Mouse (Mus musculus) 416B (cell line): Measurements from ENCODE around the gene Limk1.

Source experiments
- DNase-seq: peaks from one replicate; pipeline ENCODE4 v3.0.0; 2011; ENCODE audit warnings: low read depth

The Limk1 gene

DNA sequence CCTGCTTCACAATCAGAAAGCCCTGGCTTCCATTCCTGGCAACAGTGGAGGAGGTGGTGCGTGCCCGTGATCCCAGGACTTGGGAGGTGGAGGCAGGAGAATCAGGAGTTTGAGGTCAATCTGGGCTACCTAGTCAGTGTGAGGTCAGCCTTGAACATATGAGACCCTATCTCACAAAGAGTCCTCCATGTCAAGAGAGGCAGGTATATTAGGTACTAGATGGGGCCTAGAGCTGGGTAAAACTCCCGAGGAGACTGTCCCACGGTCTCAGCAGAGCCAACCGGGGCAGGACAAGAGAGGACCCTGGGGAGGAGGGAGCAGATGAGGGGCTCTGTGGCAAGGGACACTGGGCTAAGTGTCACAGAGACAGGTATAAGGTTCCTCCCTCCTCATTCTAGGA is 10.9 kb downstream of the Limk1 start:
- DNase-seq: no peak

DNA sequence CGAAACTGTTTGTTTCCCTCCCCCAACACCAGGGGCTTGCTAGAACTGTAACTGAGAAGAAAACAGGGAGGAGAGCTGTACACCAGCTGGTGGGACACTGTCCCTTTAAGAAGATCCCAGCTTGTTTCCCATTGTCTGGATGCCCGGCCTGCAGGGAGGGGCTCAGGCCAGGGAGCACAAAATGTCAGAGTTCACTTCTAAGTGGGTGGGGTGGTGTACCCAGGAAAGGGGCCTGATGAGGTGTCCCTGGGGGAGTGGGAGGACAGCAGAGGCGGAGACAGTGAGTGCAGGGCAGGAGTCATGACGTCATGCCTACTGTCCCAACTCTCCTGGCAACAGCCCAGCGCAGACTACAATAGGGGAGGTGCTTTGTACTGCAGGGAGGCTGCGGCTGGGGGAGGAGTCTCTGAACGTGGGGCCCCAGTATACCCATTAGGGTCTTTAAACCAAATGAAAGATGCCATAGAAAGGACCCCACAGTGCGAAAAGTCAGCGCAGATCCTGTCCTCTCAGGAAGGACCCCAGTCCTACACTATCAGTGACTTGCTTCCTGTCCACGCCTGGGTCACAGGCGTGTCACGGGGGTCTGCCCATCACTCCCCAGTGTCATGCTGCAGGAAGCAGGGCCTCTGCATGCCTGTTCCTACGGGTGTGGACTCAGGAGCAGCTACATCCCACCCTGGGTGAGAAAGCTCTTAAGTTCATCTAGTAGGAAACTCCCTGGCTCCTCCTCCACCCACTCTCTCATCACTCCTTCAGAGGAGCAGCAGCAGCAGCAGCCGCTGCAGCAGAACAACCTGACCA is 12.2 kb downstream of the Limk1 start:
- peak; percentile 85 for DNase-seq

GRCm38 (mm10) chr5:134674977-134675376 is 13.4 kb downstream of the Limk1 start:
- DNase-seq: no peak

- DNase-seq: no peak
Measured at GRCm38 (mm10) chr5:134672611-134673010, 15.8 kb downstream of the Limk1 start.

DNA sequence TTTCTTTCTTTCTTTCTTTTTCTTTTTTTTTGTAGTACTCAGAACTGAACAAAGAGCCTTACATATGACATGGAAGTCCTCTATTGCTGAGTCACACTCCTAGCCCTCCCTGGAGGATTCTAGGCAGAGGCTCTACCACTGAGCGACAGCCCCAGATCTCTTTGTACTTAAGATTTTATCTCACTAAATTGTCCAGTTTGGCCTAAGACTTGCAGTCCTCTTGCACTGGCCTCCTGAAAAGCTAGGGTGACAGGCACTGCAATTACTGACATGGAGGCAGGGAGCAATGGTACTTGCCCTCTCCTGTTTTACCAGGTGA is 16.2 kb downstream of the Limk1 start:
- no peak for DNase-seq

- DNase-seq: no peak
Measured at GRCm38 (mm10) chr5:134671335-134672197, 16.8 kb downstream of the Limk1 start.

- no peak for DNase-seq
Measured at GRCm38 (mm10) chr5:134669001-134669708, 19.2 kb downstream of the Limk1 start.

DNA sequence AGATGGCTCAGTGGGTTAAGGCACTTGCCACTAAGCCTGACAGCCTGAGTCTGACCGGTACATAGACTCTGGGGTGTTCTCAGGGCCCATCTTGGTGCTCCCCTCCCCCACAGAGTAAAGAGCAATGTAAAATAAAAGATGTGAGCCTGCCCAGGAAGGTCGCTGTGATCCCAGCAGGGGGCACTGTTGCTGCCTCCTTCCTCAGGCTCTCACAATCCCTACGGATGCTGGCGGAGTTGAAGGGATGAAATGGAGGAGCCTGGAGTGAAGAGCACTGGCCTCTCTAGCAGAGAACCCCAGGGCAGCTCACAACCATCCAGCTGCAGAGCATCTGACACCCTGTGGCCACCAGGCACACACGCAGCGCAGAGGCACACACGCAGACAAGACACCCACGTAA is 19.9 kb downstream of the Limk1 start:
- DNase-seq: no peak

DNA sequence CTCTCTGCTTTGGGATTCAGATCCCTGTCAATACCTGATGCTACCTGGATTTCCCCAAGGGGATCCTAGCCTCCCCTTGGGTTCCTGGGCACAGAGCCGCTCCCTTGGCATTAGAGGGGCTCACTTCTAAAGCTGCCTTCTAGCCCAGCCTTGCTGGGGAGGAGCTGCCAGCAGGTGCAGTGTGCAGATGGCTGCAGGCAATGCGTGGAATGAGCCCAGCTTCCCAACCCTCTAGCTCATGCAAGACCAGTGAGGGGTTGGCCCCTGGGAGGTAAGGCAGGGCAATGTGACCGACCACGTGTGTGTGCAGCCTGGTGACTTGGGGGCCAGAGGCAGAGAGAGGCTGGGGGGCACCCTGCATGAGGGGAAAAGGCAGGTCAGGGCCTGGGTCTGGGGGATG is 31.7 kb downstream of the Limk1 start:
- DNase-seq: no peak

DNA sequence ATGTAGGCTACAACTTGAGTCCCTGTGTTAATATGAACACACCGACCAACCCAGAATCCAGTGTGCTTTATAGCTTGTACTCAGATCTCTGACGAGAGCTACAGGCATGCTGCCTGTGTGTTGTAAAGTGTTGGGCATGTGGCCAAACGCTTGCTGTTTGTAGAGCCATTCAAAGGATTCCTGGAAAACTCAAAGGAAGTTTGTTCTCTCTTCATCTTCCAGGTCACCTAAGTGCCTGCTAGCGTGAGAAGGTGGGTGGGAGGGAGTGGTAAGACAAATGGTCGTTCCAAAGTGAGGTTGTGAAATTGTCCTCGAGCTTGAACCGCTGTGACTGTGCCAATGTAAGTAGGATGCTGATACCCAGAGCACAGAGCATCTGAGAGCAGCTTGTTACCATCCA is 36.4 kb downstream of the Limk1 start:
- no peak for DNase-seq

DNA sequence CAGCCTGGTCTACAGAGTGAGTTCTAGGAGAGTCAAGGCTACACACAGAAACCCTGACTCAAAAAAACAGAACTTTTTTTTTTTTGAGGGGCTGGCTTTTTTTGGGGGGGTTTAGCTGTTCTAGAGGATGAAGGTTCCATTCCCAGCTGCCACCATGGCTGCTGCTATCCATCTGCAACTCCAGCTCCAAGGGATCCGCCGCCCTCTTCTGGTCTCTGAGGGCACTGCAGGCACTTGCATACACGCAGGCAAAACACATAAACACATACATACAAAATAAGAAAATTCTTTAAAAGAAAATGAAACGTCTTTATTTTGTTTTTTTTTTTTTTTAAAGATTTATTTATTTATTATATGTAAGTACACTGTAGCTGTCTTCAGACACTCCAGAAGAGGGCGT is 37.5 kb downstream of the Limk1 start:
- peak; percentile 76 for DNase-seq

GRCm38 (mm10) chr5:134648976-134649375 is 39.4 kb downstream of the Limk1 start:
- peak; percentile 76 for DNase-seq

GRCm38 (mm10) chr5:134647394-134647793 is 41.0 kb downstream of the Limk1 start:
- DNase-seq: no peak

DNA sequence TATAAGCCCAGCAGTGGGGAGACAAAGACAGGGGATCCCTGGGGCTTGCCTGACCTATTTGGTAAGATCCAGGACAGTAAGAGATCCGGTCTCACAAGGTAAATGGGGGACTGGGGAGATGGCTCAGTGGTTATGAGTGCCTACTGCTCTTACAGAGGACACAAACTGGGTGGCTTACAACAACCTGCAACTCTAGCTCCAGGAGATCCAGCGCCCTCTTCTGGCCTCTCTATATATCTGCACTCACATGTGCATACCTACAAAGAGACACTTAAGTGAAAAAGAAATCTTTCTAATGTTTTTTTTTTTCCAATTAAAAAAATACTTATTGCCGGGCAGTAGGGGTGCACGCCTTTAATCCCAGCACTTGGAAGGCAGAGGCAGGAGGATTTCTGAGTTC is 41.9 kb downstream of the Limk1 start:
- DNase-seq: peak; percentile 26

- peak; percentile 71 for DNase-seq
Measured at GRCm38 (mm10) chr5:134644643-134645118, 43.7 kb downstream of the Limk1 start.

- DNase-seq: peak; percentile 58
Measured at GRCm38 (mm10) chr5:134644121-134644520, 44.3 kb downstream of the Limk1 start.

GRCm38 (mm10) chr5:134640371-134640770 is 48.0 kb downstream of the Limk1 start:
- DNase-seq: no peak

- peak; percentile 95 for DNase-seq
Measured at GRCm38 (mm10) chr5:134639269-134639682, 49.1 kb downstream of the Limk1 start, which contains the start of gene Eif4h. Gene Eif4h, minus strand, starts transcription at chr5:134639490.

DNA sequence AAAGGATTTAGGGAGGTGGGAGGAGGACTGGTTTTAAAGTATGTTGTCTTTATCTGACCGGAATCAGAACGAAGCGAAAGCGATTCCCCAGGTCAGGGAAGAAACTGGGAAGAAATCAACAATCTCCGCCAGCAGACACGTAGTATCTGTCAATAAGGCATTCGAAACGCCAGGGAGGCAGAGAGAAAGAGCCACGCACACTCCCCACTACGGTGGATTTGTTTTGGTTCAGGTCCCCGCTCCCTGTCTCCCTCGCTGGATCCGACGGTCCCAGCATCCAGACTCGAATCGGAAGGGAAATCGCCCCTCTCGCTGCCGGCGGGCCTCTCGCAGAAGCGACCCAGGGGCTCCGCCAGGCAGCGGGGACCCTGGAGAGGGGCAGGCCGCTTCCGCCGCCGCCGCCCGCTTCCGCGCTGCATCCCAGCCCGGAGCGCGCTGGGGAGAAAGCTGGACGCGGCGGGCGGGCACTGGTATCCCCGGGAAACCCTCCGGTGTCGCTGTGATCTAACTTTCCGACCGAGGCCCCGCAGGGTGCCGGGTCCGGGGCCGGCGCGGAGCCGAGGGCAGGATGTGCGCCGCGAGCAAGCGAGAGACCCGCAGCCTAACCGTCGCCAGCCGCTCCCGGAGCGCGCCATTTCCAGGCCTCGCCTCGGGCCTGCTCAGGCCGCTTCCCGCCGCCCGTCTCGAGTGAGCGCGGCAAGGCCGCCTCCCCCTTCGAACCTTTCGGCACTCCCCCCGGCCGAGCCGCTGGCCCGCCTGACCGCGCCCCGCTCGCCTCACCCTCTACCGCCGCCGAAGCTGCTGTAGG is 49.7 kb downstream of the Limk1 start:
- no peak for DNase-seq

GRCm38 (mm10) chr5:134637820-134638367 is 50.5 kb downstream of the Limk1 start:
- peak; percentile 36 for DNase-seq

- DNase-seq: no peak
Measured at GRCm38 (mm10) chr5:134632841-134633240, 55.6 kb downstream of the Limk1 start.
